Mouse (Mus musculus): ENCODE results near the gene Slc35e3. TPM values are rescaled to one million over a fixed set of nuclear protein-coding genes. Genes with fewer than 3 reads are reported as not detected.

The Slc35e3 gene
- total RNA-seq (2023): 1 to 10 TPM; 4.9 to 7.0 TPM

GRCm38 (mm10) chr10:117746297-117746883 is at the start of gene Slc35e3:
Gene Slc35e3, minus strand, starts transcription at chr10:117746365.

DNA sequence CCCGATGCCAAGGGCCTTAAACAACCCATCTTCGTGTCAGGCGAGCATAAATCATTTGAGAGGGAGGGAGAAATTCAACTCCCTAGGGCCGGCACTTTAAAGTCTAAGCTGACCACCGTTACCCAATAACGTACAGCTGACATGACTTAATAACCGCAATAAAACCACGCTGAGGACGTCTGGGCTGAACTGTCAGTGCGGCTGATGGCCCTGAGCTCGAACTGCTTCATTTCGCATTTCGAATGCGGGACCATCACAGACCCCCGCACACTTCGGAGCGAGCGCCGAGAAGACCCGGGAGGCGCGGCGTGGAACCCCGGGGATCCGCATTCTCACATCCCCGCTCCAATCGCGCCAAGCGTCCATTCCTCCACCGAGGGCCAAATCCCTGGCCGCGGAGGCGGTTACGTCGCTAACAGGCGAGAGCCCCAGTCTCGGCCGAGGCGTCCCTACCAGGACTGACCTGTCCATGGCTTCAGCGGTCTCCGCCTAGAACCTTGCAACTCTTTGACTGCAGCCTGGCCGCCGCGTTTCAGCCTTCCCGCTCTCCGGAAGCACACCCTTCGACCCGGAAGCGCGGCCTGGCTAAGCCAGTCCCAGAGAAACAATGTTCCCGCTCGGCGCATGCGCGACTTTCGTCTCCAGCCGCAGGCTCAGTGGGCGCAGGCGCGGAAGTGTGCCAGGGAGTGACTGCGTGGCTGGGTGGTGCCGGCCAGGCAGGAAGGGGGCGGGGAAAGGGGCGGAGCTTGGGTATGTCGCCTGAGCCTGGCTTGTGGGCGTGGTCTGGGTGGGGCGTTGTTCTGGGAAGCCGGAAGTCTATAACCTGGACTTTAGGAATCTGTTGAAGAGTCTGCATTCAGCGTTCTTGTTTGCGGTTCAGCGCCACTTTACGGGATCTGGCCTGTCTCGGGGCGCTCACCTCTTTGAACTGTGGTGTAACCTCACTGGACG is 46.3 kb upstream of the Slc35e3 start, which contains the start of gene Nup107:
Nup107 (minus strand) TSS at position 565 of the 951 bp plus-strand sequence.

GRCm38 (mm10) chr10:117710604-117711141 is 35.5 kb downstream of the Slc35e3 start, which contains the start of gene Mdm2:
Gene Mdm2, minus strand, starts transcription at chr10:117710758.

Other genes with a start within 250 kb of the Slc35e3 start
- 1 to 10 TPM in 1 of 2 experiments, under 1 TPM in 1; 0.49 to 1.3 TPM for gene Cpm, start 116.9 kb downstream of the Slc35e3 start, total RNA-seq (2023)
- 100 to 1,000 TPM; 175 to 193 TPM for gene Mdm2, start 35.6 kb downstream of the Slc35e3 start, total RNA-seq (2023)
- gene Nup107, start 46.3 kb upstream of the Slc35e3 start, total RNA-seq (2023): 10 to 100 TPM; 27.5 to 30.8 TPM
- 100 to 1,000 TPM; 313 to 355 TPM for gene Rap1b, start 99.7 kb upstream of the Slc35e3 start, total RNA-seq (2023)

Data from neutrophil, adult 59 days (primary cell).